Mouse (Mus musculus) left cerebral cortex, adult 8-10 months (tissue): ENCODE results near the gene Setd5. TPM values are rescaled to one million over a fixed set of nuclear protein-coding genes. Genes with fewer than 3 reads are reported as not detected.

Source experiments
- DNase-seq, 2 experiments: peaks; one replicate each; pipeline ENCODE4 v3.0.0; 2022; ENCODE audit warnings: low spot score in 2 of 2
- total RNA-seq, 4 experiments: library from RNA; stranded (reverse); gene quantifications; 2 replicates each; pipeline ENCODE4 v1.2.4; 2022

Setd5 gene
- total RNA-seq, 4 experiments from 2014 or later, result 107 to 112 (median 109) TPM

- DNase-seq, result no peak
These were observed 43.6 kb downstream of the Setd5 start for GRCm38 (mm10) chr6:113120806-113121205.

- no peak for DNase-seq
These were observed 56.2 kb downstream of the Setd5 start for GRCm38 (mm10) chr6:113133360-113133759.

- DNase-seq, result no peak
These were observed 64.4 kb downstream of the Setd5 start for GRCm38 (mm10) chr6:113141389-113142094.

DNA sequence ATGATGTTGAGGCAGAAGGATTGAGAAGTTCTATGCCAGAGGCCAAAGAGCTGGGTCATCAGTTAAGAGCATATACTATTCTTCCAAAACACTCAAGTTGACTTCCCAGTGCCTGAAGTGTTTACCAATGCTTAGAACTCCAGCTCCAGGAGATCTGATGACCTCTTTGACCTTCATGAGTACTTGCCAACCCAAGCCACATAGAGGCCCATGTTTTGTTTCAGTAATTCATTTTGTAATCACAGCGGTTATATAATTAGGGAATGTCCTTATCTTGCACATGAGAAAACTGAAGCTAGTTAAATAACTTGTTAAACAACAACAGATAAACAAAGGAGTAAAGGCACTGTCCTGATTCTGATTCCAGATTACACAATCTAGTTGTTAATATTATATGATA, 67.6 kb downstream of the Setd5 start:
- DNase-seq, result no peak

DNA sequence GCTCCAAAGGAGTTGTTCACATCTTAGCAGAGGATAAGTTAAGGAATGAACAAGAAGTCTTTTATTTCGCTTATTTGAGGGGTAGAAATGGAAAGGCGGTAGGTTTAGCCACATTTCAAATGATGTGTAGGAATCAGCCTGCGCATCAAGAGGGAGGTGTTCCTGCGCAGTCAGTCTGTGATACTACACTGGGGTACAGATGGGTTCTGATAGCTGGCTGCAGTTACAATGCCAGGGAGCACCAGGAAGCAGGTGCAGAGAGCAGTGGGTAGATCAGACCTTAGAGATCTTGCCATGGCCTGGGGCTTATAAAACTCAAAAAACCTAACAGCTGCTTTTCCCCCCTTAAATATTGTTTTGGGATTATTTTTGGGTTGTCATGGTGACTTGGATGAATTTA, 68.1 kb downstream of the Setd5 start:
- no peak for DNase-seq

- DNase-seq, result no peak
These were observed 76.9 kb downstream of the Setd5 start for GRCm38 (mm10) chr6:113154071-113154470.

DNA sequence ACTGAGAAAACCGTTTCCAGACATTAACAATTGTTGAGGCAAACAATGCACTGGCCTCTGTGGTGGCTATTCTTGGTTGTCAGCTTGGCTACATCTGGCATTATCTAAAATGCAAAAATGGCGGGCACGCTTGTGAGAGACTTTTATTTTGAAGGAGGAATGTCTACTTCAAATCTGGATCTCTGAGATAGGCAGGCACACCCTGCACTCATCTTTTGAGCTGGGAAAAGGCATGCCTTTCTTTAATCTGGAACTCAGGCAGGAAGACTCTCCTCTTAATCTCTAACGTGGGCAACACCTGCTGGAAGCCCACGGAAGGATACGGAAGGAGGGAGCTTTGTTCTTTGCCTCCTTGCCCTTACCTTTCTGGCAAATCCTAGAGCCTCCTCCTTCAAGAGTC, 77.7 kb downstream of the Setd5 start:
- DNase-seq, result no peak

- no peak for DNase-seq
These were observed 78.9 kb downstream of the Setd5 start for GRCm38 (mm10) chr6:113156064-113156463.

- no peak for DNase-seq
These were observed 82.9 kb downstream of the Setd5 start for GRCm38 (mm10) chr6:113160106-113160505.

- DNase-seq, result no peak
These were observed 84.8 kb downstream of the Setd5 start for GRCm38 (mm10) chr6:113161982-113162381.

DNA sequence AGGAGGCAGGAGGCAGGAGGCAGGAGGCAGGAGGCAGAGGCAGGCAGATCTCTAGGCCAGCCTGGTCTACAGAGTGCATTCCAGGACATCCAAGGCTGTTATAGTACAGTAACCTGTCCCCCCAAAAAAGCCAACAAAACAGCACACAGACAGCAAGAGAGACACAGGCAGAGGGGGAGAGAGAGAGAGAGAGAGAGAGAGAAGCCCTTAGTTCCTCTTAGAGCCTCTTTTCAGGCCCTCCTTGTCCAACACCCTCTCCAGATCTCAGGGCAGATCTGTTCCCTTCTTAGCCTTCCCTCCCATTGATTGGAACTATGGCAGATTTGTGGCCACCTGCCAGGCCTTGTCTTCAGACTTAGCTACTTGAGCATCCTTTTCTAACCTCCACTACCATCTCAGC, 86.3 kb downstream of the Setd5 start:
- DNase-seq, result no peak

GRCm38 (mm10) chr6:113166661-113167251, 89.6 kb downstream of the Setd5 start:
- DNase-seq, result peak; percentile 49 to 63

DNA sequence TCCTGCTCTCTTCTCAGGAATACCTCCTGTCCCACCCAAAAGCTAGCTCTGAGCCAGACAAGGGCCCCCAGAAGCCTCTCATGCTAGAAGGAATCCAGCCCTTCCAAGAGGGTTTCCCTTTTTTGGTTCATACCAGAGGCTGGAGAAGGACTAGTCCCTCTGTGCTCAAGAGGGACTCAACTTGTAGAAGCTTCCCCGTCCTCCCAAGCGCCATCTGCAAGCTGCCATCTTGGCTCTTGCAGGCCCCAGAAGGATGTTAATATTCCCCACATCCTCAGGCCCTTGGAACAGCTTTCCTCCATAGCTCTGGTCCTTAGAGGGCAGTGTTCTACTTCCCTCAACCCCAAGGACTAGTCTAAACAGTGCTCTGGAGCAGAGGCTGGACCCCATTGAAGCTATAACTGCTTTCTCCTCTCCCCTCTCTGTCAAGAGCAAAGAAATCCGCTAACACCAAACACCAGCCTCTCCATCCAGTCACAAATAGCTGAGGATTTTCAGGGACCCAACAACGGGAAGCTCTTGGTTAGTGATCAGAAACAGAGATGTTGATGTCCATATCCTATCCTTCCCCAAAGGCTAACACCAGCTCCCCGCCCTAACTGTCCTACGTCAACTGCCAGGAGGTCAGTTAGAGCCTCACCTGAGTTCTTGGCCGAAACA, 91.3 kb downstream of the Setd5 start:
- no peak for DNase-seq

DNA sequence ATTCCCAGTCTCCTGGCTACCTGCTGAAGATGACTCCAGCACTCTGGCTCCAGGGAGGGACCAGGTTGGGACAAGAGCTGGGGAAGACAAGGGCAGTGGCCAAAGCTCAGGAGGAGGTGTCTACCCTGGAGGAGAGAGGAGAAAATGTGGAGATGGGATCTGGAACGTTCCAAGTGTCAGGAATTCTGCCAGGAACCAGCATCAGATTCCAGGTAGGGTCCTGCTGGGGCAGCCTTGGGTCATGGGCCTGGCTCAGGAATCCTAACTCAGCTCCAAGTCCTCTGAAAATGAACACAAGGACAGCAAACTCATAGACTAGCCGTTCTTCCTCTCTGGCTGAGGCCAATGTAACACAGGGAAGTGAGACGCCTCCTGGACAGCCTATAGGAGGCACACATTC, 92.7 kb downstream of the Setd5 start:
- DNase-seq, result no peak

DNA sequence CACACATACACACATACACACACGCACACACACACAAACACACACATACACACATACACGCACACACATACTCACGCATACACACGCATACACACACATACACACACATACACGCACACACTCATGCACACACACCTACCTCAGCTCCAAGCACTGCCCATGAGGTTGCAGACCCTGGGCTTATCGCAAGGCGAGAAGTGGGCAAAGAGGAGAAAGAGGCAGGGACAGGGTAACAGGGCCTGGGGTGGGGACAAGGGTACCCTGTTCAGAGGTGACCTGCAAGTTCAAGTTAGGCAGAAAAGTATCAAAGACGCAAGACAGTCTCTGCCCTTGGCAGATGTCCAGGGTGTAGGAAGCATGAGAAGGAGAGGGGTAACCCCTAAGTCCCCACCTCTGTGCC, 93.5 kb downstream of the Setd5 start:
- no peak for DNase-seq

GRCm38 (mm10) chr6:113172011-113172410, 94.8 kb downstream of the Setd5 start:
- DNase-seq, result no peak

DNA sequence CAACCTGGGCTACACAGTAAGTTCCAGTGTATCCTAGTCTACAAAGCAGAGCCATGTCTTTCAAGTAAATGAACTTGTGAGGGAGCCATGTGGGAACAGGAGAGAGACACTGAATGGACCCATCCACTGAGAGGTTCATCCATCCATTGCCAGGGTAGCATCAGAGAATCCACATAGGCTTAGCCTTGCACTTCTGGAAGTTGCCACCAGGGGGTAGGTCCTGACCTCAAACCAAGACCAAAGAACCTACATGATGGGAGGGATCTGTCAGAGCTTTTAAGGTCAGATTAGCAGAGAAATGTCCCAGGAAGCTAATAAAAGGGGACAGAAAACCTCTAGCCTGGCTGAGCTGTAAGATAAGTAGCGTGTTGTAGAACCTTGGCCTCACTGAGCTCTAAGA, 95.4 kb downstream of the Setd5 start:
- DNase-seq, result no peak

- no peak for DNase-seq
These were observed 98.3 kb downstream of the Setd5 start for GRCm38 (mm10) chr6:113175469-113175868.

GRCm38 (mm10) chr6:113176613-113177012, 99.4 kb downstream of the Setd5 start:
- DNase-seq, result no peak

DNA sequence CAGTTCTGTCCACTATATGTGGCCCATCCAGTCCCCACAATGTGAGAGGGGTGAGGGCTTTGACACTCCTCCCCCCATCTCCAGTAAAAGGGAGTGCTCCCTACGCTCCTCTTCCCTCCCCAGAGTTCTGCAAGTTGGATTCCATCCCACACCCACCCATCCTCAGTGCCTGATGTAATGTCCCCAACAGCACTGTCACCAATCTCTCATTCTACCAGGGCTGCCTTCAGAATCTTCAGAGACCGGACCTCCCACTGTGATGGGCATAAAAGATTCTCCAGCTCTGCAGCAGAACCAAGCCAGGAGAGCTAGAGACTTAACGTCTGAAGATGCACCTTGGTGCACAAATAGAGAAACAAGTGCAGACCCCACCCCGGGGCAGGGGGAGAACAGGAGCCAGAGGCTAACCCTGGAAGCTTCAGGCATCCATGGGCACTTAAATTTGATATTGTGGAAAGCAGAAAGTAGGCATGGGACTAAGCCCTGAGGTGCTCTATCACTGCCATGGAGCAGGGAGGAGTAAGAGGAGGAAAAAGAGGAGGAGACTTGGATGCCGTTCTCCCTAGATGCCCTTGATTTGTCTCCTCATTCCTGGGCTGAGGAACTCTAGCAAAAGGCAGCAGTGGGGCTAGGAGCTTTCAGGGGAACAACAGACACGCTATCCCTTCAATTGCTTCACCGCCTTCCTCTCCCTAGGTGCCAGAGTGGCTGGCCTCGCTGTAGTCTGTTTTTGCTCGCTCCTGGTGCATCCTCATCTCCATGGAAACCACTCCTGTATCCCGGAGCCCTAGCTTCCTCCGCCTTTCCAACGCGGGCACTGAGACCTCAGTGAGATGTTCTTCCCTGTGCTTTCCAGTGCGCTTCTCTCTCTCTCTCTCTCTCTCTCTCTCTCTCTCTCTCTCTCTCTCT, 101.4 kb downstream of the Setd5 start:
- DNase-seq, result peak; percentile 49 to 73

GRCm38 (mm10) chr6:113179195-113179733, 102.1 kb downstream of the Setd5 start:
- DNase-seq, result no peak
